Mouse (Mus musculus) gastrocnemius, postnatal 36 days (tissue): ENCODE measurements around the gene Mrtfa. TPM values are rescaled to one million over a fixed set of nuclear protein-coding genes. Genes with fewer than 3 reads are reported as not detected.

Source experiments
- DNase-seq, 2 experiments: peaks; one replicate each; pipeline ENCODE4 v3.0.0; 2022
- intact Hi-C: fragments of 180-260 bp; cut with DNase I; formaldehyde crosslinking; loops from one replicate; pipeline ENCODE4 v1.15.1; 2025
- total RNA-seq, 2 experiments: library from RNA; stranded (reverse); gene quantifications; 2 replicates each; pipeline ENCODE4 v1.2.3; 2021

Gene Mrtfa
- total RNA-seq, 2 experiments from 2014 or later, result 17.6 to 21.5 TPM

DNA sequence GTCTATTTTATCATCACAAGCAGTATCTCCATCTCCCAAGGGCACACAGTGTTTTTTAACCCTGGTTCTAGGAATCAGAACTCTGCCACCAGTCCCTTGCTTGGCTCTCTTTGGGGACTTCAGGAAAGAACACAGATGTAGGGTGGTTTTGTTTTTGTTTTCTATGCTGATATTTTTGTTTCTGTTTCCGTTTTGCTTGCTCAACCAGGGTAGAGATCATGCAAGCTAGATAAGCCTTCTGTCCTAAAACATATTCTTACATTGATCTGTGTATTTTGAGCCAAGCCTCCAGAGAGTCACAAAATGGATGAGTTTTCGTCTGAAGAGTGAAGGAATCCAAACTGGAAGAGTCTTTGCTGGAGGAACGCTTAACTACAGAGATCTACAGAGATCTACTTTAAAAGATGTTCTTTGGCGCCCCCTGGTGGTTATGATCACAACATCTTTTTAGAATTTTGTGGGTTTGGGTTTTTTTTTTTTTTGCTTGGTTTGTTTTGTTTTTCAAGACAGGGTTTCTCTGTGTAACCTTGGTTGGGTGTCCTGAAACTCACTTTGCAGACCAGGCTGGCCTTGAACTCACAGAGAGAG is 8.9 kb upstream of the Mrtfa start:
- peak in 1 of 2 experiments; percentile 64 for DNase-seq
- intact Hi-C loops, result loop anchor here (2.0 to 5.0 kb wide), 3 partner anchors 42 to 173 kb away; no protein-coding TSS in a partner anchor

DNA sequence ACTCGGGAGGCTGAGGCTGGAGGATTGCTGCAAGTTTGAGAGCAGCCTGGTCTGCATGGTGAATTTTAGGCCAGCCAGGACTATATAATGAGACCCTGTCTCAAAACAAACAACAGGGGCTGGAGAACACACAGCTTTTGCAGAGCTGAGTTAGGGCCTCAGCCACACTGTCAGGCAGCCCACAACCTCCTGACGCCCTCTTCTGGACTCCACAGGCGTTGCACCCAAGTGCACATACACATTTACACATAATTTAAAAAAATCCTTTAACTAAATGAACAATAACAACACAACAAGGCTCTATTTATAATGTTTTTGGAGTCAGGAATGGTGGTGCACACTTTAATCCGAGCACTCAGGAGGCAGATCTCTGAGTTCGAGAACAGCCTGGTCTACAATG is 7.9 kb upstream of the Mrtfa start:
- DNase-seq, result no peak
- intact Hi-C loops, result loop anchor here (2.0 to 5.0 kb wide), 3 partner anchors 41 to 172 kb away; no protein-coding TSS in a partner anchor

DNA sequence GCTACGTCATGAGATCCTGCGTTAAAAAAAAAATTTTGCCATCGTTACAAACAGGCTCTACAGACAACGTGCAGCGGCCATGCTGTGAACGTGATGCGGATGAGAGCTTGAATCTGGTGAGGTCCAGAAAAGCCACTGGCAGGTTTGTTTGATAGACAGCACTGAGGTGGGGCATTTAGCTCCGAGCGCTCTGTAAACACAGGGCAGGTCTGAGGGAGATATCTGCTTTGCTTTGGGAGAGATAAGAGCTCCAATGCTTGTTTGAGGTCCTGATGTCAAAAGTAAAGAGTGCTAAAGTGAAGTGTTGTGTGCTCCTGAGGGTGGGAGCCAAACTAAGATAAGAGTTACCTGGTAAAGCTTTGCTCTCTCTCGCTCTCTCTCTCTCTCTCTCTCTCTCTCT is 6.6 kb upstream of the Mrtfa start:
- DNase-seq, result no peak
- intact Hi-C loops, result loop anchor here (5.0 kb wide), 2 partner anchors 40 to 120 kb away; no protein-coding TSS in a partner anchor

- no peak for DNase-seq
- intact Hi-C loops, result loop anchor here (5.0 kb wide), 2 partner anchors 38 to 118 kb away; no protein-coding TSS in a partner anchor
Measured at GRCm38 (mm10) chr15:81195447-81195846, 4.9 kb upstream of the Mrtfa start.

GRCm38 (mm10) chr15:81194791-81195190 is 4.2 kb upstream of the Mrtfa start:
- intact Hi-C loops, result loop anchor here (5.0 kb wide), 2 partner anchors 37 to 117 kb away; no protein-coding TSS in a partner anchor
- no peak for DNase-seq

- intact Hi-C loops, result no loop called here
- no peak for DNase-seq
Measured at GRCm38 (mm10) chr15:81192858-81193257, 2.3 kb upstream of the Mrtfa start.

DNA sequence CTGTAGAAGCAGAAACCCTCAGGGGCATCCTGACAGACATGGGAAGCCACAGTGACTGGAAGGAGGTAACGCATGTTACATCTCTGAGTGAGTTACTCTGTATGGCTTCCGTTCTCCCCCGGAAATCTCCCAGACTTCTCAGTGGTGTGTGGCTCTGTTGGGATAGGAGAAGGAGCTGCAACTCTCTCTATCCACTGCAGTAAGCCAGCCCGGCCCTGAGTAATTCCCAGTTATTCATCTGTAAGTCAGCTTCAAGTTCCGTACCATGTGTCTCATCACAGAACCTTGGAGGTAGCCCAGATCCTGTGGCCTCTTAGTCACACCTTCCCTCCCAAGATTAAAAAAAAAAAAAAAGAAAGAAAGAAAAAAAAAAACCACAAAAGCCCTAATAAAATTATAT is 1.8 kb upstream of the Mrtfa start:
- intact Hi-C loops, result no loop called here
- DNase-seq, result no peak

DNA sequence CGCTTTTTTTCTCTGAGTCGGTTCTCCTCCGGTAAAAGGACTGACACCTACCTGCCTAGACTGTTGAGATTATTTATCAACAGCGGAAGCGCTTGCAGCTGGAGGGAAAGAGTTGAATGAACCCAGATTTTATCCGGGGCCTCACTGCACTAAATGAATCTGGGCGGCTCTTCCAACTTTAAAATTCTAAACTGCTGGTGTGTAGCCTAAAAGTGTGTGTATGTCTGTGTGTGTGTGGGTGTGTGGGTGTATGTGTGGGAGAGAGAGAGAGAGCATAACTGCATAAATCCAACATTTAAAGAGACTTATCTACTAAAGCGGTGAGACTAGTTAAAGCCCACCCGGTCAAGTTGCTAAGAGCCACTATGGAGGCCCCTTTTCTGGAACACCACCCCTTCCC is 746 bp upstream of the Mrtfa start:
- DNase-seq, result no peak
- intact Hi-C loops, result no loop called here

DNA sequence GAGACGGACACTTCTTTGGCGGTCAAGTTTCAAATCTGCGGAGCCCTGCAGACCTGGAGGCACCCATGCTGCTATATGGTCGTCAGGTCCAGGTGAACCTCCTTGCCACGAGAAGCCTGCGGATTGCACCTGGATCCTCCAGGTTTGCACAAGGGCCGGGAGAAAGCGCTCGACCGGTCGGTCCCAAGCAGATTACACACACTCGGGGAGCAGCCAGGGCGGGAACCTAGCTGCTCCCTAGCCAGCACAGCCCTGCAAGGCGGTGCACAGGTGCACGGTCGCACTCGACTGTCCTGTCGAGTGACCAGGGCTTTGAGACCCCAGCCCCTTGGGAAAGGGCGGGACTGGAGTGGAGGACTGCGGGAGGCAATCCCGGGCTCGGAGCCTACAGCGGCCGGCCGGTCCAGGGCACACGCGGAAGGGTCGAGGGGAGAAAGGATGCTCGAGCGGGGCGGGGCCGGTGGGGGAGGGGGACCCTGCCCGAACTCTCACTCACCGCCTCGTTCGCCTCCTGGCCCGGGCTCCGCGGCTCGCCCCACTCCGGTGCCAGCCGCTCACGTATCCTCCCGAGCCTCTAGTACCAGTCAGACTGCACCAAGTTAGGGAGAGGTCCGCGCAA is 437 bp downstream of the Mrtfa start:
- intact Hi-C loops, result no loop called here
- DNase-seq, result no peak

- DNase-seq, result peak in 1 of 2 experiments; percentile 28
- intact Hi-C loops, result no loop called here
Measured at GRCm38 (mm10) chr15:81189061-81189460, 1.5 kb downstream of the Mrtfa start.

- intact Hi-C loops, result no loop called here
- DNase-seq, result no peak
Measured at GRCm38 (mm10) chr15:81184913-81185312, 5.6 kb downstream of the Mrtfa start.

DNA sequence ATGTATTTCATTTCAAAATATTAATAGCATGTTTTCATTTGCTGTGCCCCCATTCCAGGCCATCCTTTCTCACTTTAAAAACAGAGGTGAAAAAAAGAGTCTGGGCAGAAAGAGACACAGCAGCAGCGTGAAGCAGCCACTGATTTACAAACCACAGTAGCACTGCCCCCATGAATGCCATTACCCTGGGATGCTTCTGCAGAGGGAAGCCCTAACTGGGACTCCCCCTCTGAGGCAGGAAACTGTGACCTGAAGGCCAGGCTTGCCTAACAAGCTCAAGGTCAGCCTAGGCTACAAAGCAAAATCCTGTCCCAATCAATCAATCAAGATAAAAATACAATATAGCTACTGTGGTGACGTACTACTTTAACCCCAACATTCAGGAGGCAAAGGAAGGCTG is 9.3 kb downstream of the Mrtfa start:
- no peak for DNase-seq
- intact Hi-C loops, result no loop called here

DNA sequence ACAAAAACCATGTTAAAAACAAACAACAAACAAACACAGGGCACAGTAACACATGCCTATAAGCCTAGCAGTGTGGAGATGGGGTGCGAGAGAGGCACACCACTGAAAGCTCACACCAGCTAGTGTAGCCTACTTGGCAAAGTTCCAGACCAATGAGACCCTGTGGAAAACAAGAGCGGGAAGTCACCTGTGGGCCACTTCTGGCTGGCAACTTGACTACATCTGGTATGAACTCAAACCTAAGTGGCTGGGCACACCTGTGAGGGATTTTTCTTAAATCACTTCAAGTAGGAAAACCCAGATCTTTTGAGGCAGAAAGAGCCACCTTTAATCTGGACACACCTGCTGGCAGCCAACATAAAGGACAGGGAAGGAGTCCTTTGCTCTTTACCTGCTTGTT is 11.0 kb downstream of the Mrtfa start:
- intact Hi-C loops, result no loop called here
- DNase-seq, result no peak

DNA sequence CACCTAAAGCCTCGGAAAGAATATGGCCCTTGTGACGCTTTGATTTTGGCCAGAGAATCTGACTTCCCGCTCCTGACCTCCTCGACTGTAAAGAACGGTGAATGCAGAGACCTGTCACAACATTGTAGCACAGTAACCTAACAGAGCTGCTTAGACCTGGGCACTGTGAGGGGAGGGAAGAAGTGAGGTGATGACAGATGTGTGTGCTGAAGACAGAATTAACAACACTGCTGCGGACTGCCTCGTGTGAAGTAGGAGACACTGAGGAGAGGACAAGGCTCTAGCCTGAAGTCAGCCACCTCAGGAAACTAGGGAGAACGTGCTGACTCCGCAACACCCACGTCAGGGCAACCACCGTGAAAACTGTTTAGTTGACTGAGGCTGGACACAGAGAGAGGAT is 11.9 kb downstream of the Mrtfa start:
- intact Hi-C loops, result no loop called here
- no peak for DNase-seq

DNA sequence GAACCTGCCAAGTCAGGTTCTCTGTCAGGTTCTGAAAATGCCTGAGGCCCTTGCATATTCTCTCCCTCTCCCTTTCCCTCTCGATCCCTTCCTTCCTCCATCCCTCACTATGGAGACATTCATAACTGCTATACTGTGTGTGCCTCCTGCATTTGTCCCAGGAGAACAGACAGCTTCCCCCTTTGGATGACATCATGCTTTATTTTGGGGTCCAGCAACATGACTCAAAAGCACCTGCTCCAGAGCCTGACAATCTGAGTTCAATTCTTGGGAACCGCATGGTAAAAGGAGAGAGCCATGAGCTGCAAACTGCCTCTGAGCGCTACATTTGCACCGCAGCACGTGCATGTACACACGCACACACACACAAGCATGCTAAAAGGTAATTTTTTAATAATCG is 12.7 kb downstream of the Mrtfa start:
- intact Hi-C loops, result no loop called here
- no peak for DNase-seq

- intact Hi-C loops, result no loop called here
- no peak for DNase-seq
Measured at GRCm38 (mm10) chr15:81175633-81176032, 14.9 kb downstream of the Mrtfa start.

DNA sequence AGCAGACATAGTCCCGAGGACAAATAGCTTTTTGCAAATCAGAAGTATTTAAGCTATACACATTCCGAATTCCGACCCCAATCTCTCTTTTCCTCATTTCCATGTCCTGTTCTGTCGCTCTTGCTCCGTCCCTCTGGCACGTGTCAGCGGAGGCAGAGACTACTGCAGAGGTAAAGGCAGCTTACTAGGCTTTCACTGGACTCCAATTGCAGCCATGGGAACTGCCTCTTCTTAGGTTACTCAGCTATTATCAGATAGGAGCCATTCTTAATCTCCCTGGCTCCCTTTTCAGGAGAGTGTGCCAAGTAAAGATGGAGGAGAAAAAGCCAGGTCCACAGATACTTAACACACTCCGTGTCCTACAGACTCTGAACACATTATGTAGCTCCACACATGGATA is 18.3 kb downstream of the Mrtfa start:
- no peak for DNase-seq
- intact Hi-C loops, result no loop called here

- DNase-seq, result no peak
- intact Hi-C loops, result no loop called here
Measured at GRCm38 (mm10) chr15:81168735-81169134, 21.8 kb downstream of the Mrtfa start.

GRCm38 (mm10) chr15:81167831-81168230 is 22.7 kb downstream of the Mrtfa start:
- no peak for DNase-seq
- intact Hi-C loops, result no loop called here

GRCm38 (mm10) chr15:81166291-81166690 is 24.3 kb downstream of the Mrtfa start:
- intact Hi-C loops, result no loop called here

GRCm38 (mm10) chr15:81164560-81165310 is 25.8 kb downstream of the Mrtfa start:
- no peak for DNase-seq
- intact Hi-C loops, result no loop called here

More at GRCm38 (mm10) chr15:81166291-81166690, 24.3 kb downstream of the Mrtfa start:
- DNase-seq, result no peak

DNA sequence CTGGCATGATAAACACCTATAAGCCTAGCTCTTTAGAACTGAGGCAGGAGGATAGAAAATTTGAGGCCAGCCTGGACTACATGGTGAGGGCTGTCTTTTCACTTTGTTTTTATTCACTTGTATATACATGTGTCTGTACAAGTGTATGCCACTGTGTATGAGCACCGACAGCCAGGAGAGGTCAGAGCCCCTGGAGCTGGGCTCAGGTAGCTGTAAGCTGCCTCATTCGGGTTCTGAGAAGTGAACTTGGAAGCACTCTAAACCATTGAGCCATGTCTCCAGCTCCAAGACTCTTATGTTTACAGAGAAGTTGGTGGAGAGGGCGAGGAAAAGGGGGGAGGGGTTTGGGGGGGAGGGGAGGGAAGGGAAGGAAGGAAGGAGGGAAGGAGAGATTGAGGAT is 29.0 kb downstream of the Mrtfa start:
- no peak for DNase-seq
- intact Hi-C loops, result no loop called here
